Mouse (Mus musculus) embryo, embryonic 10 days (tissue): ENCODE results near the gene Zar1l.

Experiments used
- DNase-seq: peaks from one replicate; pipeline ENCODE4 v3.0.0-alpha.2; 2015; ENCODE audit warnings: low spot score

The Zar1l gene

GRCm38 (mm10) chr5:150485198-150485597 is 32.8 kb downstream of the Zar1l start:
- DNase-seq = peak; percentile 61

GRCm38 (mm10) chr5:150478612-150479011 is 39.4 kb downstream of the Zar1l start:
- DNase-seq = no peak

- no peak for DNase-seq
Observed at GRCm38 (mm10) chr5:150477364-150477763, 40.6 kb downstream of the Zar1l start.

- no peak for DNase-seq
Observed at GRCm38 (mm10) chr5:150468431-150468830, 49.5 kb downstream of the Zar1l start.

- peak; percentile 34 for DNase-seq
Observed at GRCm38 (mm10) chr5:150466132-150466531, 51.8 kb downstream of the Zar1l start.

GRCm38 (mm10) chr5:150465218-150465617 is 52.7 kb downstream of the Zar1l start:
- DNase-seq = no peak

- DNase-seq = no peak
Observed at GRCm38 (mm10) chr5:150464721-150465120, 53.2 kb downstream of the Zar1l start.

- DNase-seq = no peak
Observed at GRCm38 (mm10) chr5:150459801-150460200, 58.2 kb downstream of the Zar1l start.

GRCm38 (mm10) chr5:150457904-150458739 is 59.8 kb downstream of the Zar1l start:
- peak; percentile 28 for DNase-seq

- DNase-seq = no peak
Observed at GRCm38 (mm10) chr5:150457165-150457903, 60.6 kb downstream of the Zar1l start.
